Mouse (Mus musculus) heart, adult 11 months (tissue): ENCODE measurements around the gene Gm10409.
"Not testable (repeated sequence)": the region's sequence is repeated elsewhere in the genome, so short reads cannot be mapped to it uniquely, and the experiment has no call there.

Experiments used
- DNase-seq: peaks from one replicate; pipeline ENCODE4 v3.0.0; 2022

Gene Gm10409

DNA sequence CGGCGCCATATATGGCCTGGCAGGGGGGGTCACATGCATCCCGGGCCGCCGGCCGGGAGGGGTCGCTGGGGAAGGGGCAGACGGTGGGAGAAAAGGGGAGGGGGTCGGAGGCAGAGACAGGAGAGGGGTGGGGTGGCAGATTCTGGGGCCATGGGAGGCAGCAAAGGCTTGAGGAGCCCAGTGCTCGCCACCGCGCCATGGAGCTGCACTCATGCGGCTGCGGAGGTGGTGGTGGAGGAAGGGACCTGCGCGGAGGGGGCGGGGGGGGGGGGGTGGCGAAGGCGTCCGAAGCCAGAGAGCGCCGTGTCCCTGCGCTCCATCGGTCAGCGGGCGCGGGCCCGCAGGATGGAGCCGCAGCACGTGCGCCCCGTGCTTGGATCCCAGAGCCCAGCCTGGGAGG is at the start of gene Gm10409:
TSS of gene Gm10409 (plus strand) at position 301 of the 400 bp plus-strand sequence.
- not testable (repeated sequence) for DNase-seq

DNA sequence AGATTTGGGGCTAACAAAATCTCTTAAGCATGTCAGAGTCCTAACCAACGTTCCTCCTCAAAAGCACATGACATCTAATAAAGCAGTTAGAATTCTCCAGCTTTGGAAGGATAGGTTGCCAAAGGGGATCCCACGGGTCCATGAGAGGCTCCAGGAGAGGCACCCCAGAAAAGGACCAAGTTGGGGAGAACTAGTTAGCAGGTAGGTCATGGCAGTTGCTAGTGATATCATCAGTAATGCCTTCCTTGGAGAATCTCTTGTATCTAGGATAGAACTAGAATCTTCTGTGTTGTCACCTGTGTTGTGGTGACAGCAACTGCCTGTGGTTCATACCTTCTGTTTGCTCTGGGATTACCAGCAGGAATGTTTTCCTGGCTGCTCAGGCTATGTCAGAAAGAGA is 17.6 kb upstream of the Gm10409 start, which contains the start of gene Gm10413:
TSS of gene Gm10413 (plus strand) at position 301 of the 400 bp plus-strand sequence.
- DNase-seq: not testable (repeated sequence)

DNA sequence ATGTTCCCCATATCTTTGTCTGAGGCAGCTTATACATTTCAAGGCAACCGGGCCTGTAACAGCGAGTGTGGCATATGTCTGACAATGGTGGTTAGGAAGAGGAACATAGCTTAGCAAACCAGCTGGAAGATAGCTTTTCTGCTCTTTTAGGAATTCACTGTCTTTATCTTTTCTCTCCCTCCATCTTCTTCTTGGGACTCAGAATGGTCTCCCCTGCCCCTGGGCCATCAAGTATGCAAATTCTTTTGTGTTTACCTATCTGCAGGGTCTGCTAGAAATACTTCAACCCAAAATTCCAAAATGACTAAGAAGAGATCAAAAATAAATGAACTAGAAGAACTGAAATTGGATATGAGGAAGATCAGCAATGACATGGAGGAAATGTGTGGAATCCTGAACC is 15.4 kb downstream of the Gm10409 start, which contains the start of gene Gm3005:
TSS of gene Gm3005 (plus strand) at position 301 of the 400 bp plus-strand sequence.
- not testable (repeated sequence) for DNase-seq

DNA sequence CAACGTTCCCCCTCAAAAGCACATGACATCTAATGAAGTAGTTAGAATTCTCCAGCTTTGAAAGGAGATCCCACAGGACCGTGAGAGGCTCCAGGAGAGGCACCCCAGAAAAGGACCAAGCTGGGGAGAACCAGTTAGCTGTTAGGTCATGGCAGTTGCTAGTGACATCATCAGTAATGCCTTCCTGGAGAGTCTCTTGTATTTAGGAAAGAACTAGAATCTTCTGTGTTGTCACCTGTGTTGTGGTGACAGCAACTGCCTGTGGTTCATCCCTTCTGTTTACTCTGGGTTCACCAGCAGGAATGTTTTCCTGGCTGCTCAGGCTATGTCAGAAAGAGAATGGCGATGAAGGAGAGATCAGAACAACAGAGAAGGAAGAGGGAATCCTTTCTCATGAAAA is 36.7 kb downstream of the Gm10409 start, which contains the start of gene Gm10408:
TSS of gene Gm10408 (plus strand) at position 301 of the 400 bp plus-strand sequence.
- not testable (repeated sequence) for DNase-seq
